Mouse (Mus musculus): ENCODE data around the gene Dffb.

DNA sequence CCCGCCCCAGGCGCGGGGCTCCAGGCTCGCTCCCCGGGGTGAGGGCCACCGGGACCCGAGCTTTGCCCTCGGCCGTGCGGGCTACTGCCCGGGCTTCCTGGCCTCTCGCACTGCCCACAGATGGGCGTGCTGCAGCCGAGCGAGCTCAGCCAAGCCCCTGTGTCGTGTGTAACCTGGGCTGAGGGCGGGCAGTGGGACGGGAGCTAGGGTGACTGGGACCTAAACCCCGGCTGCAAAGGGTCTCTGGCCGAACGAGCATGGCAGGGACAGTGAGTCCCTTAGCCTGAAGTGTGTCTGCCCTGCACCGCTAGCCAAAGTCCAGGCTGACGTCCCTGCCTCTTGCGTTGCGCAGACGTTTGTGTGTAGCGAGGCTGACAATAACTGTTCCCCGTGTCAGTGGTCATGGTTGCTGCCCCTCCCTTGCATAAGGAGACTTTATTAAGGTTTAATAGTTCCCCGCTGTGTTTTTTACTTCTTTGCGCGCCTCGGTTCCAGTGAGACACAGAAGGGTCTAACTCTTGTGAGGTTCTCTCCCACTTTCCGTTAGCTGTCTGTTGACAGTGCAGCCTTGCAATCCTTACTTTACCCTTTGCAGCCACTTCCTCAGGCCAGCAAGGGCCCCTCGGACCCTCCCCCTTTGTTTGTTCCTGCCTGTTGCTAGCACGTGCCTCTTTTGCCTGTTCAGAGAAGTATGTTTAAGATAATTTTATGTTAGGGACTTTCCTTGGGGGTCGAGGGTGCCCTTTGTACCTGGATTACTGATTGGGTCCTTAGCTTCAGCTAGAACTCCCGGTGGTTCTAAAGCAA lies 17.3 kb downstream of the Dffb start:
- TF ChIP-seq FLI1 (IDR thresholded peaks at IDR 0.05; ENCODE audit: low read length) (no peak), GATA1 (IDR thresholded peaks at IDR 0.05; ENCODE audit: borderline replicate concordance, low read length) (no peak)

All from megakaryocyte, embryonic 14.5 days (primary cell).